Mouse (Mus musculus) retina, embryonic 14.5 days (tissue): Measurements from ENCODE around the gene Calml3.
A peak's percentile ranks its signal among the peaks of the same experiment; 100 is the strongest.
"Not testable (repeated sequence)": the region's sequence is repeated elsewhere in the genome, so short reads cannot be mapped to it uniquely, and the experiment has no call there.

Experiments
- DNase-seq: peaks from one replicate; pipeline ENCODE4 v3.0.0-alpha.2; 2015; ENCODE audit warnings: low spot score

The Calml3 gene

DNA sequence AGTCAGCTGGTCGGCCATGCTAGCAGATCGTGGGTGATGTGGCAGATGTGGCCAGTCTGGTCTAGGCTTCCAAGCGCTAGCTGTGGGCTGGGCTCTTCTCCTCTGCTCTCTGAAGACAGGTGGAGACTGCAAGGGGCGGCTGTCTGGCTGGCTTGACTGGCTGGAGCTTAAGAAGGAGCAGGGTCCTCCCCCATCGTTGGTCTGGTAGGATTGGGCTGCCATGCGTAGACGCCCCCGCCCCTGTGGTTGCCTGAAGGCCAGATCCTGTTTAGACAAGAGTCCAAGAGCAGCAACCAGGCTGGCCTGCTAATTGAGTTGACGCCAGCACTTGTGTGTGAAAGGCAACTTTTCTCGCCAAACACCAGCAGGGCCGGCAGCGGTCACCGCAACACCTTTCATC is at the start of gene Calml3:
Gene Calml3 (minus strand): TSS at position 131 of the 400 bp plus-strand sequence.
- no peak for DNase-seq

GRCm38 (mm10) chr13:3850330-3850729 is 46.2 kb upstream of the Calml3 start:
- DNase-seq, result no peak

DNA sequence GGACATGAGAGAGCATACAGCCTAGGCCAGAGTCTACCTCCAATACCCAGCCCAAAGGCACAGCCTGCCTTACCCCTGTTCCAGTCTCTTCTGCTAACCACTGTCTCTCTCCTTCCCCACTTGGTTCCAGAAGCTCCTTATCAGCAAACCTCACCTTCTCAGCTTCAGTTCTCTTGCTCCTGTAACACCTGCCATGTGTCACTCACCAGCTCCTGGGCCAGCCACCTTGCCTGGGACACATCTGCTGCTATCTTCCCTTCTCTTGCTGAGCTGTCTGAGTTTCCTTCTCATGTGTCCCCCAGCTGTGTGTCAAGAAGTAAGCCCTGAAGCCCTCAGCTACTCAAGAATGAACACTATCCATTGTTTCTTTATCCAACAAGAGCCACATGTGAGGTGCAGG is 36.5 kb upstream of the Calml3 start:
- not testable (repeated sequence) for DNase-seq

DNA sequence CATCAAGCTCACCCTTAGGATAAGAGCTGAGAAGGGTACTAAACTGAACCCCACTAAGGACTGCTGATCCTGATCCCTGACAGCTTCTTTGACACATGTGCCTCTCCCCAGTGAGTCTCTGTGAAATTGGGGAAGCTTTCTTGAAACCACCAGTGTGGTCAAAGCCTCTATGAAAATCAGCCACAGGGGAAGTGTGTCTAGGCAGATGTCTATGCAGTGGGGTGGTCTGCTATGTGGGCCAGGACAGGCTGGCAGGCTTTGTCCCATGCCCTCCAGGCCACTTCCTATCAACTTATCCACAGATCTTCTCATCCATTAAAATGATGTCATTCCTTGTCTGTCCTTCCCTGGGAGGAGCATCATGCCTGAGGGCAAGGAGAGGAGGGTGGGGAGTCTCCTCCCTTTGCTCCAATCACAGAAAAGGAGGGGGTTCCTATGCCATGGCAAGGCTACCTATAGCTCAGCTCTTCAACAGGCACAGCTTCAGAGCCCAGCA is 33.2 kb upstream of the Calml3 start, which contains the start of gene Calm4:
Gene Calm4 (plus strand): TSS at position 446 of the 496 bp plus-strand sequence.
- not testable (repeated sequence) for DNase-seq

DNA sequence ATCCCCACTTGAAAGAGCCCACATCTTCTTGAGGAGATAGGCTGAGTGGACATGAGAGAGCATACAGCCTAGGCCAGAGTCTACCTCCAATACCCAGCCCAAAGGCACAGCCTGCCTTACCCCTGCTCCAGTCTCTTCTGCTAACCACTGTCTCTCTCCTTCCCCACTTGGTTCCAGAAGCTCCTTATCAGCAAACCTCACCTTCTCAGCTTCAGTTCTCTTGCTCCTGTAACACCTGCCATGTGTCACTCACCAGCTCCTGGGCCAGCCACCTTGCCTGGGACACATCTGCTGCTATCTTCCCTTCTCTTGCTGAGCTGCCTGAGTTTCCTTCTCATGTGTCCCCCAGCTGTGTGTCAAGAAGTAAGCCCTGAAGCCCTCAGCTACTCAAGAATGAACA is 29.5 kb upstream of the Calml3 start:
- not testable (repeated sequence) for DNase-seq

GRCm38 (mm10) chr13:3832450-3832849 is 28.3 kb upstream of the Calml3 start:
- DNase-seq, result no peak

DNA sequence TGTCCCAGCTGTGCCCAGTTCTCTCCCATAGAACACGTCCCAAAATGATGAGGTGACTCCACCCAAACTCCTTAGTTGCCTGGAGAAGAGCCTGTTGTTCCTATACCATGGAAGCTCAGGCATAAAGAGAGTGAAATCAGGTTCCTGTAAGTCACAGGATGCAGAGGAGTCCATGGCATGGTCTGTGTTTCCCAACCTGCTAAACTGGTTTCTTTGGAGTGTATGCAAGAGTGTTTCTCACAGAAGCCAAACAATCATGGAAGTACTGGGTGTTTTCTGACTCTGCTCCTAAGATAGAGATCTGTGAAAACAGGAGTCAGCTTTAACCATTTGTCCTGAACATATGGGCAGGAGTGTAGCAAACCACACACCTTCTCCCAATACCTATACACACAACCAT is 27.9 kb upstream of the Calml3 start:
- no peak for DNase-seq

DNA sequence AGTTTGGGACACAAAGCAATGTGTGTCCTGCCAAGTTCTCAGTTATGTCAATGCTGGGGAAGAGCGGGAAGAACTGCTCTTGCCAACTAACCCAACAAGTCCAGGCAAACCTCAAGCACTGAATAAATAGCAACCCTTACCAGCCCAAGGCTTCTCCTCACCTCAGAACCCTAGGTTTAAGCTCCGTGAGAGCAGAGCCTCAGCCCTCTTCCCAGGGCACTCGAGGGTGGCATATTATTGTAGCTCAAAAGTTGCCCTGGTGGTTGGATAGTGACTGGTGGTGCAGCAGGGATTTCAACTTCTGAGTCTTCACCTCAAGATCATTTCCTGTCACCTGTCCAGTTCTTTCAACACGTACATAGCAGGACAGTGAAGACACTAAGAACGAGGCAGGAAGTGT is 27.4 kb upstream of the Calml3 start:
- no peak for DNase-seq

GRCm38 (mm10) chr13:3825726-3826125 is 21.6 kb upstream of the Calml3 start:
- DNase-seq, result no peak

- no peak for DNase-seq
Measured at GRCm38 (mm10) chr13:3822105-3822504, 18.0 kb upstream of the Calml3 start.

DNA sequence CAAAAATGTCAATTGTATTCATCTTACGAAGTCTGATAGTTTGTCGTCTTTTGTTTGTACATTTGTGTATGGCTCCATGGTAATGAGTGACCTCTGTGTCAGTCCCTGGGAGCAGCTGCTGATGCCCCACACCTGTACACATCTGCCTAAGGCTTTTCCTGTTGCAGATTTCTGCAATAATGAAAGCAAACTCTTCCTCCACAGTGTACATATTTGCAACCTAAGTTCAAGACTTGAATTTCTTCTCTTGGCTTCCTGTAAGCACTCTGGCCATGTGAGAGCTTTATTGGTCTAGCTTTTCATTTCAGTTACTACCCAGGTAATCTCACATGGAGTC is 14.6 kb upstream of the Calml3 start:
- DNase-seq, result no peak

- DNase-seq, result no peak
Measured at GRCm38 (mm10) chr13:3818012-3818739, 14.1 kb upstream of the Calml3 start.

DNA sequence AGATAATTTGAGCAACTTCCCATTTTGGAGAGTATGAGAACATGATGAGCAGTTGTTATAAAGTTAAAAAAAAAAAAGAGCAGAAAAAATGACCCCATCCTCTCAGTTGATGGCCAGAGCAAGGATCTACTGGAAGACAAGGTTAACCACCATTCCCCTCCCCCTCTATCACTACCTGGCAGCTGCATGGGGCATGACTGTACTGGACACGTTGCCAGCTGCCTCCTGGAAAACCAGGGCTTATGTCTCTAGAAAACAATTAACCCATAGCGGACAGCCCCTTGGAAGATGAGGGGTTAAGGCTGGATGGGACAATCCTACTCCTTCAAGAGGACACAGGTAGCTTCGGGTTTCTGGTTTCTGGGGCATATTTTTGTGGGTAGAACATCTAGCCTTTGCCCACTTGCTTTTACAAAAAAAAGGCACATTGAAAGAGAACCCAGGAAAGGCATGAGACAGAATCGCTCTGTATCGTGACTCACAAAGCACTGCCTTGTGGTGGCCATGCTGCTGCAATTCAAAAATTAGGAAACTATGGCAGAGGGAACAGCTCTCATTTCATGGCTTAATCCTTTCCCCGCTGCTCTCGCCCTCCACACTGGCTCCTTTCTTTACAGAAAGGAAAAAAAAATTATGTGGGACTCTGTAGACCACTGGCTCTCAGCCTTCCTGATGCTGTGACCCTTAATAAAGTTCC is 3.2 kb upstream of the Calml3 start:
- no peak for DNase-seq

DNA sequence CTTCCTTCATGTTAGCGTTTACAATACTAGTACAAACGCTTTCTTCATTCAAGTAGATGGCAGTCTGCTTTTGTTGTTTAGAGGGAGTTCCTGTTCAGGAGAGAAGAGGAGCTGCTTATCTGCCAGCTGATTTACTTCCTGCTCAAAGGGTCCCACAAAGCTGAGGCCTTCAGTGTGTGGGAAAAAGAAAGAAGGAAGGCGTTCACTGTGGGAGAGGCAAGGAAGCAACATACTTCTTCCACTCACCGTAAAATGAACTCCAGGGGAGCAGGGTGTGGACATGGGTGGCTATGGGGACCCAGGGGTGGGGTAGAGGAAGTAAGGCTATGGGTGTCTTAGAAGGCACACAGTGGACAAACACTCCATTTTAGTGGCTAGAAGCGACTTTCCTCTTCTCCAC is 1.5 kb upstream of the Calml3 start:
- DNase-seq, result no peak

GRCm38 (mm10) chr13:3805132-3805531 is 1.0 kb upstream of the Calml3 start:
- DNase-seq, result no peak

DNA sequence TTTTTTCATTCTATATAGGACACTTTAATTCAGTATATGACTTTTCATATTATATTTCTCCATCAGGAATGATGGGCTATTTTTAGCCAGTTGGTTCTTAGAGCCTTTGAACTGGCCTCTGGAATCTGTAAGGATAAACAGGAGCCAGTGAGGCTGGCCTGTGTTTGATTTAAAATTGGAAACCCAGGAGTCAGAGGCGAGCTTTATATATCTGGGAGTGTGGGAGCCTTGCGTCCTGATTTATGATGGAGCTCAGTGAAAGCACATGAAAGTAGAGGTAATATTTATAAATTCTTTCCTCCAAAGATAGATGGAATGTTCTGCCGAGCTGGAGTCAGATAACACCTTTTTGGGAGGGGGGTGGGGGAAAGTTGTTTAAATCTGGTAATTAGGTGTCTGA is 4.7 kb downstream of the Calml3 start:
- no peak for DNase-seq

- DNase-seq, result no peak
Measured at GRCm38 (mm10) chr13:3798751-3799150, 5.4 kb downstream of the Calml3 start.

- DNase-seq, result no peak
Measured at GRCm38 (mm10) chr13:3796649-3797048, 7.5 kb downstream of the Calml3 start.

- DNase-seq, result no peak
Measured at GRCm38 (mm10) chr13:3789531-3789930, 14.6 kb downstream of the Calml3 start.

DNA sequence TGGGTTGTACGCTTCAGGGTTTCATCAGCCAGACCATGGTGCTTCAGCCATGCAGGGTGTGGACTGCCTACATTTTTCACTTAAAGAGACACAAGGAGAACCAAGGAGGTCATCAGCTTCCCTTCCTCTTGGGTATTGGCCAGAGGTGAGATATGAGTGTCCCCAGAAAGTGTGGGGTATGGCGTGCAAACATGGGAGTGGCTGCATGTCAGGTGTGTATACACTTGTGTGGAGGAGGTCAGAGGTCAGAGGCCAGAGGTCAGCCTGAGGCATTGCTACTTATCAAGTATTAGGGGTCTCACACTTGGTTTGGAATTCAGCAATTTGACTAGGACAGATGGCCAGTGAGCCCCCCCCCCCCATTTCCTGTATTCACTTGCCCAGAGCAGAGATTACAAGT is 15.5 kb downstream of the Calml3 start:
- no peak for DNase-seq

DNA sequence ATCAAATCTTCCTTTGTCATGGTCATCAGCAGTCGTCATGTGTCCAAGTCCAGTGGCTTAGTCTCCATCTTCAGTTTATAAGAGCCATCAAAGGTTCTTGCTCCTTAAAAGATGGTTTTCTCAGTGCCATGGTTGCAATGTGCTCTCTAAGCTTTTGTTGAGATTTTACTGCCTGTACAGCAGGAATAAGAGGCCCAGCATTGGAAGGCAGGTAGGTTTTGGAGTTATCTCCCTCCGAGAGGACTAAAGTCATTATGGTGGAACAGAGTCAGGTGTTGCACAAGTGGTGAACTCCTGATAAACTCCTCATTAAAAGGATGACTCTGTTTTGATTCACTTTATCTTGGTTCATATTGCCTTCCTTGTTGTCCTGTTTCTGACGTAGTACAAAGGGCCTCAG is 16.5 kb downstream of the Calml3 start:
- DNase-seq, result no peak

- no peak for DNase-seq
Measured at GRCm38 (mm10) chr13:3787102-3787501, 17.0 kb downstream of the Calml3 start.

DNA sequence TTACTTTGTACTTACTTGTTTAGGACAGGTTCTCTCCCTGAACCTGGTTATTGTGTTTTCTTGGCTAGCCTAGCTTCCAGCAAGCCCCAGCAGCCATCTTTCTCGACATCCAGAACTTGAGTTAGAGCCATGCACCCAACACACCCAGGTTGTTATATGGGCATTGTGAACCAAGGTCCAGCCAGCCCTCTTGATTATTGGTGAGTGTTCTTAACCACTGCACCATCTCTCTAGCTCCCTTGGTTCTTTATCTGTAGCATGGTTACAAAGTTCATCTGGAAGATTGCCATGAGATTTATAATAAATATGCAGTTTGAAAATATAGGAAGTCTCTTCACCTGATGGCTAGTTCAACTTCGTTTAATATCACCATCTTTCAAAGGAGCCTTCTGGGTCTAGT is 20.5 kb downstream of the Calml3 start:
- no peak for DNase-seq

DNA sequence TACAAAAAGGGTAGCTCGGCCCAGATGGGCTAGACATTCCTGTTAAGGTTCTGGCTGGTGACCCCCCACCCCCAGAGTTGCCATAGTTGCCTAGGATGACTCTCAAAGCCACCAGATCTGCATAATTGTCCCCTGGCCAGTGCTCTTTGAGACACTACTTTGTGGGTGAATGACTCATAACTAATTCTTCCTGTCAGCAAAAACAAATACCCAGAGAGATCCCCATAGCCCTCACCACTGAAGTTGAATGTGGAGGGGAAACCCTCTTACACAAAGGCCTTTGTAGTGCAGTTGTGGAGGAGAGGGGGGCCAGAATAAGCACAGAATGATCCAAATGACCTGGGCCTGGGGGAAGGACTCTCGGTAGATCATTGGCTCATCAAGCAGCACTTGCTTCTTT is 21.6 kb downstream of the Calml3 start:
- DNase-seq, result peak; percentile 69
